Mouse (Mus musculus) granulocyte monocyte progenitor cell, adult 5-6 weeks (primary cell): ENCODE results near the gene Tlr7. TPM values are rescaled to one million over a fixed set of nuclear protein-coding genes. Genes with fewer than 3 reads are reported as not detected.

ENCODE experiments used
- ATAC-seq: replicated peaks from 2 replicates; pipeline ENCODE4 v1.8.0; 2016; ENCODE audit warnings: mild to moderate bottlenecking, moderate TSS enrichment, inconsistent platforms; ENCODE audit not compliant: poor library complexity, severe bottlenecking
- total RNA-seq, 2 experiments: library from RNA; stranded (forward) in 1 of 2; stranded (reverse) in 1 of 2; fragments of 200-712, 200-1000 nt in 1 of 2; fragments of >200 nt in 1 of 2; fragmentation: Nextera tagmentation in 1 of 2; gene quantifications; 2 replicates each; pipeline ENCODE4 v1.2.3; 2014 to 2017

Gene Tlr7
- total RNA-seq, 2 experiments from 2014 or later: 1.3 to 2.1 TPM

- ATAC-seq: 0 out of 2 replicates have a peak, but pooled peaks have one; percentile 5
These were observed 15.1 kb downstream of the Tlr7 start for GRCm38 (mm10) chrX:167315093-167315726.

GRCm38 (mm10) chrX:167302061-167302460, 28.3 kb downstream of the Tlr7 start:
- ATAC-seq: peak; percentile 96

- ATAC-seq: peak; percentile 90
These were observed 53.4 kb downstream of the Tlr7 start for GRCm38 (mm10) chrX:167276953-167277352.

GRCm38 (mm10) chrX:167276551-167276950, 53.8 kb downstream of the Tlr7 start:
- ATAC-seq: peak; percentile 87

GRCm38 (mm10) chrX:167264086-167264485, 66.3 kb downstream of the Tlr7 start, which contains the start of gene Tlr8:
Tlr8 (minus strand) TSS chrX:167264329.
- peak; percentile 73 for ATAC-seq

- ATAC-seq: peak; percentile 66
These were observed 66.8 kb downstream of the Tlr7 start for GRCm38 (mm10) chrX:167263530-167263929.

Other genes with a start within 250 kb of the Tlr7 start
- gene Tmsb4x, start 121.2 kb downstream of the Tlr7 start, total RNA-seq (2014; fragmentation: Nextera tagmentation): 2,489 and 3,033 TPM in 2 replicates
- gene Tmsb4x, start 121.2 kb downstream of the Tlr7 start, total RNA-seq (2017): 1,767 and 2,018 TPM in 2 replicates
- gene Tlr8, start 66.2 kb downstream of the Tlr7 start, total RNA-seq (2014; fragmentation: Nextera tagmentation): 3.5 and 3.8 TPM in 2 replicates
- gene Tlr8, start 66.2 kb downstream of the Tlr7 start, total RNA-seq (2017): 0.99 and 1.4 TPM in 2 replicates
- gene Prps2, start 52.2 kb upstream of the Tlr7 start, total RNA-seq (2014; fragmentation: Nextera tagmentation): 41.3 and 47.2 TPM in 2 replicates
- gene Prps2, start 52.2 kb upstream of the Tlr7 start, total RNA-seq (2017): 47.4 and 49.3 TPM in 2 replicates